ENCODE assay signal across 8 mouse cellular contexts in genomic region chr6:33059276-33059675, GRCm38 (mm10). TPM values are rescaled to one million over a fixed set of nuclear protein-coding genes. Genes with fewer than 3 reads are reported as not detected.
A peak's percentile ranks its signal among the peaks of the same experiment; 100 is the strongest.
DNase-seq lines count a peak whose midpoint lies in the region; ATAC-seq and TF ChIP-seq lines count a peak whose summit lies in the region.

No protein-coding gene starts in this region.

- H3K4me2 ChIP-seq in heart, embryonic 14.5 days (ENCODE audit: low read length), result peak overlapping the region; percentile 62
- H3K4me2 ChIP-seq in myocyte (ENCODE audit: low read depth), result peak overlapping the region; percentile 82

- 16% methylated on average over 7 of the region's 7 CpGs for WGBS in heart, embryonic 14.5 days

- H3K9me3 ChIP-seq in heart, embryonic 14.5 days (ENCODE audit: control insufficient read depth, low read length), result no peaks in the 10 kb centered on the region

- no peaks in the 10 kb centered on the region for H3K36me3 ChIP-seq in testis, adult 2 months (ENCODE audit: control insufficient read depth, insufficient read depth, low read length)
- peaks cover 18% of the 10 kb centered on the region for H3K36me3 ChIP-seq in heart, embryonic 14.5 days (ENCODE audit: control insufficient read depth, insufficient read depth, low read length)
- H3K36me3 ChIP-seq in myocyte (ENCODE audit: control insufficient read depth, insufficient read depth), result peaks cover 7% of the 10 kb centered on the region

- TF ChIP-seq CTCF in testis, adult 2 months (IDR thresholded peaks at IDR 0.05; ENCODE audit: control insufficient read depth, insufficient read depth, insufficient replicate concordance, low read depth, low read length), result no peak

- ATAC-seq in heart, embryonic 14.5 days (ENCODE audit: insufficient number of reproducible peaks, insufficient read depth, low FRiP score, low read depth), result no peak

- peaks cover 58% of the 10 kb centered on the region for H3K79me2 ChIP-seq in myocyte (ENCODE audit: control insufficient read depth, insufficient read depth)

- TF ChIP-seq POLR2A in testis, adult 2 months (IDR thresholded peaks at IDR 0.05; ENCODE audit: control insufficient read depth, low read depth, low read length), result no peak
- TF ChIP-seq POLR2A in myocyte (IDR thresholded peaks at IDR 0.05; ENCODE audit: insufficient read length, low read depth), result no peak

- H3K27me3 ChIP-seq in testis, adult 2 months (ENCODE audit: control insufficient read depth, insufficient read depth, low read length), result no peaks in the 10 kb centered on the region
- no peaks in the 10 kb centered on the region for H3K27me3 ChIP-seq in heart, embryonic 14.5 days (ENCODE audit: control insufficient read depth, insufficient read depth, low read length)
- no peaks in the 10 kb centered on the region for H3K27me3 ChIP-seq in myocyte (ENCODE audit: control insufficient read depth, insufficient read depth, insufficient read length)

- peak overlapping the region; percentile 92 for H3K9ac ChIP-seq in heart, embryonic 14.5 days (ENCODE audit: low read length)

- DNase-seq in testis, postnatal 10 days (ENCODE audit: low spot score), result no peak
- DNase-seq in cerebellum, postnatal 36 days, result peak; percentile 24 to 31
- peak; percentile 38 for DNase-seq in kidney, postnatal 10 days
- no peak for DNase-seq in layer of hippocampus, adult 11-12 months (ENCODE audit: low spot score)
- DNase-seq in embryo, embryonic 10.5 days (ENCODE audit: low spot score), result no peak

- no peaks in the 10 kb centered on the region; the same call in 1 of the 2 replicates for H3K4me1 ChIP-seq in testis, adult 2 months (ENCODE audit: control insufficient read depth, insufficient read depth, low read length)
- H3K4me1 ChIP-seq in heart, embryonic 14.5 days (ENCODE audit: control insufficient read depth in 2 of 2, insufficient read depth in 2 of 2, low read length in 2 of 2), result peaks cover 0 to 20% of the 10 kb centered on the region in 2 experiments; a peak in 2 of 4 replicates

- H3ac ChIP-seq in myocyte (ENCODE audit: control insufficient read depth, insufficient read length), result peak overlapping the region; percentile 61

- H3K4me3 ChIP-seq in testis, adult 2 months (ENCODE audit: control insufficient read depth, low read depth, low read length), result peak overlapping the region; percentile 96
- peak overlapping the region; percentile 92 to 95 for H3K4me3 ChIP-seq in heart, embryonic 14.5 days (ENCODE audit: control insufficient read depth in 1 of 2, insufficient read depth in 1 of 2, low read depth in 1 of 2, low read length in 2 of 2)
- peak overlapping the region; percentile 89 for H3K4me3 ChIP-seq in myocyte

- peak overlapping the region; percentile 14 for H3K27ac ChIP-seq in testis, adult 2 months (ENCODE audit: control insufficient read depth, insufficient read depth, low read depth, low read length)
- H3K27ac ChIP-seq in heart, embryonic 14.5 days (replicated peaks in 1 of 2; ENCODE audit: control insufficient read depth in 1 of 2, insufficient read depth in 1 of 2, low read depth in 2 of 2, low read length in 2 of 2), result peak overlapping the region; percentile 81 to 87

TF ChIP-seq in myocyte, 11 proteins besides CTCF, POLR2A, EP300 and RAD21:
- TF ChIP-seq MAX (IDR thresholded peaks at IDR 0.05; ENCODE audit: low read depth), result no peak
- TF ChIP-seq E2F4 (IDR thresholded peaks at IDR 0.05; ENCODE audit: insufficient read depth), result no peak
- no peak for TF ChIP-seq USF1 (IDR thresholded peaks at IDR 0.05; ENCODE audit: low read depth)
- no peak for TF ChIP-seq REST (IDR thresholded peaks at IDR 0.05; ENCODE audit: insufficient read depth, insufficient read length)
- TF ChIP-seq MYOD1 (IDR thresholded peaks at IDR 0.05; ENCODE audit: control insufficient read depth in 1 of 3, insufficient read length in 2 of 3, low read depth in 2 of 3), result no peak
- TF ChIP-seq TCF12 (IDR thresholded peaks at IDR 0.05; ENCODE audit: insufficient read depth, poor library complexity, severe bottlenecking), result no peak
- no peak for TF ChIP-seq POLR2AphosphoS2 (IDR thresholded peaks at IDR 0.05; ENCODE audit: insufficient read length, low read depth)
- TF ChIP-seq SRF (IDR thresholded peaks at IDR 0.05; ENCODE audit: control insufficient read depth, insufficient read length, low read depth), result no peak
- no peak for TF ChIP-seq MYOG (IDR thresholded peaks at IDR 0.05; ENCODE audit: control insufficient read depth in 1 of 3, insufficient read depth in 1 of 3, insufficient read length in 2 of 3, low read depth in 2 of 3)
- TF ChIP-seq TCF3 (IDR thresholded peaks at IDR 0.05; ENCODE audit: insufficient read length, low read depth), result no peak
- TF ChIP-seq CEBPB (IDR thresholded peaks at IDR 0.05; ENCODE audit: insufficient read depth, poor library complexity, severe bottlenecking), result no peak
TF ChIP-seq in myocyte: peak in this region for 0.

RNA-seq across cellular contexts. Expression of gene Chchd3, which starts 0.8 kb away (rescaled TPM):
- 170 and 192 TPM in 2 replicates for polyA plus RNA-seq in testis, adult 2 months (2012; rRNA removed)
- polyA plus RNA-seq in heart, embryonic 14.5 days (2014; fragmentation: Nextera tagmentation; extraction: Ambion mirVana), result 208 and 215 TPM in 2 replicates
- polyA plus RNA-seq in myocyte (2012; fragmentation: generic; extraction: Trizol), result 123 TPM

Comparison
In these comparisons a context has a peak if more than half of its experiments do, and no peak if none do; other contexts are left out.
1. DNase-seq: peak in cerebellum, postnatal 36 days (2 of 2) and kidney, postnatal 10 days (single experiment); none in testis, postnatal 10 days (single experiment), layer of hippocampus, adult 11-12 months (single experiment) and embryo, embryonic 10.5 days (single experiment).
2. Peak in every context shown above with its lines, with median percentiles within 50 percentile points of each other: H3K4me3 ChIP-seq.